Mouse (Mus musculus): ENCODE data around the gene Spag7.

The Spag7 gene

GRCm38 (mm10) chr11:70667271-70668150 lies 1.7 kb downstream of the Spag7 start:
- peaks cover 5% of the 10 kb centered on the region; the same call in 1 of the 2 replicates for H3K9me3 ChIP-seq (ENCODE audit: low read length)
- peak overlapping the region; percentile 94 for H3K4me3 ChIP-seq (replicated peaks; ENCODE audit: low read length)
- no peaks in the 10 kb centered on the region for H3K27me3 ChIP-seq (ENCODE audit: insufficient read depth, low read length)
- H3K36me3 ChIP-seq (ENCODE audit: insufficient read depth, low read length) = peaks cover 67% of the 10 kb centered on the region
- H3K4me1 ChIP-seq (replicated peaks; ENCODE audit: low read depth, low read length) = peaks cover 63% of the 10 kb centered on the region
- no peak for TF ChIP-seq POU5F1 (IDR thresholded peaks at IDR 0.05; ENCODE audit: borderline replicate concordance, low read length)
- no peak for TF ChIP-seq CTCF (conservative IDR thresholded peaks at IDR 0.05; ENCODE audit: low read length)
- no peak for TF ChIP-seq NANOG (IDR thresholded peaks at IDR 0.05; ENCODE audit: borderline replicate concordance, low read length)

GRCm38 (mm10) chr11:70666687-70667086 lies 2.5 kb downstream of the Spag7 start:
- peaks cover 67% of the 10 kb centered on the region for H3K36me3 ChIP-seq (ENCODE audit: insufficient read depth, low read length)
- H3K4me3 ChIP-seq (replicated peaks; ENCODE audit: low read length) = no peak overlapping the region
- H3K9me3 ChIP-seq (ENCODE audit: low read length) = peaks cover 5% of the 10 kb centered on the region; the same call in 1 of the 2 replicates
- peaks cover 60% of the 10 kb centered on the region for H3K4me1 ChIP-seq (replicated peaks; ENCODE audit: low read depth, low read length)
- H3K27me3 ChIP-seq (ENCODE audit: insufficient read depth, low read length) = no peaks in the 10 kb centered on the region
- TF ChIP-seq NANOG (IDR thresholded peaks at IDR 0.05; ENCODE audit: borderline replicate concordance, low read length) (no peak), CTCF (conservative IDR thresholded peaks at IDR 0.05; ENCODE audit: low read length) (no peak), POU5F1 (IDR thresholded peaks at IDR 0.05; ENCODE audit: borderline replicate concordance, low read length) (no peak)

GRCm38 (mm10) chr11:70664741-70665140 lies 4.5 kb downstream of the Spag7 start:
- TF ChIP-seq CTCF (conservative IDR thresholded peaks at IDR 0.05; ENCODE audit: low read length) (no peak), NANOG (IDR thresholded peaks at IDR 0.05; ENCODE audit: borderline replicate concordance, low read length) (no peak), POU5F1 (IDR thresholded peaks at IDR 0.05; ENCODE audit: borderline replicate concordance, low read length) (no peak)
- no peaks in the 10 kb centered on the region for H3K27me3 ChIP-seq (ENCODE audit: insufficient read depth, low read length)
- H3K9me3 ChIP-seq (ENCODE audit: low read length) = peaks cover 5% of the 10 kb centered on the region; the same call in 1 of the 2 replicates
- peaks cover 72% of the 10 kb centered on the region for H3K36me3 ChIP-seq (ENCODE audit: insufficient read depth, low read length)
- no peak overlapping the region for H3K4me3 ChIP-seq (replicated peaks; ENCODE audit: low read length)
- peaks cover 54% of the 10 kb centered on the region for H3K4me1 ChIP-seq (replicated peaks; ENCODE audit: low read depth, low read length)

- H3K4me1 ChIP-seq (replicated peaks; ENCODE audit: low read depth, low read length) = peaks cover 62% of the 10 kb centered on the region
- TF ChIP-seq CTCF (conservative IDR thresholded peaks at IDR 0.05; ENCODE audit: low read length) (no peak), NANOG (IDR thresholded peaks at IDR 0.05; ENCODE audit: borderline replicate concordance, low read length) (no peak), POU5F1 (IDR thresholded peaks at IDR 0.05; ENCODE audit: borderline replicate concordance, low read length) (no peak)
- no peak overlapping the region for H3K4me3 ChIP-seq (replicated peaks; ENCODE audit: low read length)
- no peaks in the 10 kb centered on the region for H3K27me3 ChIP-seq (ENCODE audit: insufficient read depth, low read length)
- peaks cover 72% of the 10 kb centered on the region for H3K36me3 ChIP-seq (ENCODE audit: insufficient read depth, low read length)
- H3K9me3 ChIP-seq (ENCODE audit: low read length) = peaks cover 5% of the 10 kb centered on the region; the same call in 1 of the 2 replicates
These were observed 5.3 kb downstream of the Spag7 start for GRCm38 (mm10) chr11:70663957-70664356.

- no peak for TF ChIP-seq NANOG (IDR thresholded peaks at IDR 0.05; ENCODE audit: borderline replicate concordance, low read length)
- no peak for TF ChIP-seq CTCF (conservative IDR thresholded peaks at IDR 0.05; ENCODE audit: low read length)
- TF ChIP-seq POU5F1 (IDR thresholded peaks at IDR 0.05; ENCODE audit: borderline replicate concordance, low read length) = no peak
- Histone ChIP-seq H3K4me1 (replicated peaks; ENCODE audit: low read depth, low read length) (peaks cover 69% of the 10 kb centered on the region), H3K4me3 (replicated peaks; ENCODE audit: low read length) (no peak overlapping the region), H3K36me3 (ENCODE audit: insufficient read depth, low read length) (peaks cover 72% of the 10 kb centered on the region), H3K9me3 (ENCODE audit: low read length) (peaks cover 5% of the 10 kb centered on the region; the same call in 1 of the 2 replicates), H3K27me3 (ENCODE audit: insufficient read depth, low read length) (no peaks in the 10 kb centered on the region)
These were observed 6.1 kb downstream of the Spag7 start for GRCm38 (mm10) chr11:70663101-70663500.

DNA sequence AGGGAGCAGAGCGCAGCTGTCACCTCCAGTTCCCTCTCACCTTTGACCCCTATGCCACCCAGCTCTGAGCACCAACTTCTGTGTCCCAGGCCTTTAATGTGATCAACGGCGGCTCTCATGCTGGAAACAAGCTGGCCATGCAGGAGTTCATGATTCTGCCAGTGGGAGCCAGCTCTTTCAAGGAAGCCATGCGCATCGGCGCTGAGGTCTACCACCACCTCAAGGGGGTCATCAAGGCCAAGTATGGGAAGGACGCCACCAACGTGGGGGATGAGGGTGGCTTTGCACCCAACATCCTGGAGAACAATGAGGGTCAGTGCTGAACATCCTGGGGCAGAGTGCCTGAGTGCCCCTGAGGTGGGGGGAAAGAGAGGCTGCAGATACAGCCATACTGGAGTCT lies 8.6 kb downstream of the Spag7 start:
- Histone ChIP-seq H3K27me3 (ENCODE audit: insufficient read depth, low read length) (peaks cover 5% of the 10 kb centered on the region; the same call in 1 of the 2 replicates), H3K9me3 (ENCODE audit: low read length) (peaks cover 5% of the 10 kb centered on the region; the same call in 1 of the 2 replicates), H3K4me3 (replicated peaks; ENCODE audit: low read length) (no peak overlapping the region), H3K4me1 (replicated peaks; ENCODE audit: low read depth, low read length) (peaks cover 69% of the 10 kb centered on the region), H3K36me3 (ENCODE audit: insufficient read depth, low read length) (peaks cover 50% of the 10 kb centered on the region)
- TF ChIP-seq NANOG (IDR thresholded peaks at IDR 0.05; ENCODE audit: borderline replicate concordance, low read length) (no peak), CTCF (conservative IDR thresholded peaks at IDR 0.05; ENCODE audit: low read length) (no peak), POU5F1 (IDR thresholded peaks at IDR 0.05; ENCODE audit: borderline replicate concordance, low read length) (no peak)

DNA sequence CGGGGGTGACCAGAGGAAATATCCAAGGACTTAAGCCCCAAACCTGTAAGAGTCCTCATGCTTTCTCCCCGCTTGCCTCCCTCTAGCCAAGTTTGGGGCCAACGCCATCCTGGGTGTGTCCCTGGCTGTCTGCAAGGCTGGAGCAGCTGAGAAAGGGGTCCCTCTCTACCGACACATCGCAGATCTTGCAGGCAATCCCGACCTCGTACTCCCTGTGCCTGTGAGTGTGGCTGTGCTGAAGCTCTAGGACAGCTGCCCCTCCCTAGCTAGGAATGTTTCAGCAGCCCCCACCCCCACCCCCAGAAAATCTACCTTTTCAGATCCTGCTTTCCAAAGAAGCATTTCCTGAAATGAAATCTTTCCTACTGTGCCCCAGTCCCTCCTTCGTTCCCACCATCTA lies 10.3 kb downstream of the Spag7 start:
- H3K36me3 ChIP-seq (ENCODE audit: insufficient read depth, low read length) = peaks cover 34% of the 10 kb centered on the region
- TF ChIP-seq POU5F1 (IDR thresholded peaks at IDR 0.05; ENCODE audit: borderline replicate concordance, low read length) (no peak), CTCF (conservative IDR thresholded peaks at IDR 0.05; ENCODE audit: low read length) (no peak), NANOG (IDR thresholded peaks at IDR 0.05; ENCODE audit: borderline replicate concordance, low read length) (no peak)
- no peaks in the 10 kb centered on the region for H3K9me3 ChIP-seq (ENCODE audit: low read length)
- H3K4me1 ChIP-seq (replicated peaks; ENCODE audit: low read depth, low read length) = peaks cover 63% of the 10 kb centered on the region
- H3K27me3 ChIP-seq (ENCODE audit: insufficient read depth, low read length) = peaks cover 5% of the 10 kb centered on the region; the same call in 1 of the 2 replicates
- 0 out of 2 replicates have a peak overlapping the region, but pooled peaks have one; percentile 32 for H3K4me3 ChIP-seq (replicated peaks; ENCODE audit: low read length)

- H3K4me3 ChIP-seq (replicated peaks; ENCODE audit: low read length) = 0 out of 2 replicates have a peak overlapping the region, but pooled peaks have one; percentile 32
- H3K27me3 ChIP-seq (ENCODE audit: insufficient read depth, low read length) = peaks cover 5% of the 10 kb centered on the region; the same call in 1 of the 2 replicates
- H3K4me1 ChIP-seq (replicated peaks; ENCODE audit: low read depth, low read length) = peaks cover 63% of the 10 kb centered on the region
- no peak for TF ChIP-seq NANOG (IDR thresholded peaks at IDR 0.05; ENCODE audit: borderline replicate concordance, low read length)
- TF ChIP-seq POU5F1 (IDR thresholded peaks at IDR 0.05; ENCODE audit: borderline replicate concordance, low read length) = no peak
- TF ChIP-seq CTCF (conservative IDR thresholded peaks at IDR 0.05; ENCODE audit: low read length) = no peak
- peaks cover 32% of the 10 kb centered on the region for H3K36me3 ChIP-seq (ENCODE audit: insufficient read depth, low read length)
- H3K9me3 ChIP-seq (ENCODE audit: low read length) = peaks cover 3% of the 10 kb centered on the region
These were observed 10.7 kb downstream of the Spag7 start for GRCm38 (mm10) chr11:70658521-70658920.
